Mouse (Mus musculus): ENCODE measurements at regions not wholly inside any gene's neighbourhood (a gene's known extent, or its start where the extent isn't known, plus 50 kb on each side); places are given as distances from the start of the nearest gene placed in this dataset.
A peak's percentile ranks its signal among the peaks of the same experiment; 100 is the strongest.

- H3K4me2 ChIP-seq (ENCODE audit: low read depth, severe bottlenecking), result no peak overlapping the region
- H3K9me3 ChIP-seq (ENCODE audit: control insufficient read depth, low read length), result no peaks in the 10 kb centered on the region
- DNase-seq (ENCODE audit: low spot score), result no peak
- no peak overlapping the region for H3K27ac ChIP-seq (replicated peaks; ENCODE audit: low read depth, low read length)
- no peak overlapping the region for H3K4me3 ChIP-seq (ENCODE audit: low read depth, low read length)
- 83% methylated on average over 20 of the region's 20 CpGs for WGBS
- H3K9ac ChIP-seq (ENCODE audit: low read length), result no peak overlapping the region
- no peaks in the 10 kb centered on the region for H3K27me3 ChIP-seq (ENCODE audit: control insufficient read depth, insufficient read depth, low read length)
- H3K36me3 ChIP-seq (ENCODE audit: control insufficient read depth, insufficient read depth, low read length), result no peaks in the 10 kb centered on the region
- no peaks in the 10 kb centered on the region for H3K4me1 ChIP-seq (ENCODE audit: control insufficient read depth, insufficient read depth, low read length)
- no peak for ATAC-seq (ENCODE audit: insufficient number of reproducible peaks, low FRiP score, low TSS enrichment, low read depth)
Measured at GRCm38 (mm10) chr4:153200799-153201770, 281.5 kb downstream of the Ajap1 start.

- Histone ChIP-seq H3K9ac (ENCODE audit: low read length) (no peak overlapping the region), H3K27me3 (ENCODE audit: control insufficient read depth, insufficient read depth, low read length) (no peaks in the 10 kb centered on the region), H3K4me1 (ENCODE audit: control insufficient read depth, insufficient read depth, low read length) (peaks cover 14% of the 10 kb centered on the region), H3K4me3 (ENCODE audit: low read depth, low read length) (no peak overlapping the region), H3K27ac (replicated peaks; ENCODE audit: low read depth, low read length) (no peak overlapping the region), H3K36me3 (ENCODE audit: control insufficient read depth, insufficient read depth, low read length) (no peaks in the 10 kb centered on the region; the same call in 1 of the 2 replicates), H3K4me2 (ENCODE audit: low read depth, severe bottlenecking) (no peak overlapping the region), H3K9me3 (ENCODE audit: control insufficient read depth, low read length) (no peaks in the 10 kb centered on the region)
- DNase-seq (ENCODE audit: low spot score), result peak; percentile 94
- WGBS, result 9% methylated on average over 8 of the region's 8 CpGs
- no peak for ATAC-seq (ENCODE audit: insufficient number of reproducible peaks, low FRiP score, low TSS enrichment, low read depth)
Measured at GRCm38 (mm10) chr4:153189485-153189884, 293.1 kb downstream of the Ajap1 start.

GRCm38 (mm10) chr4:153188504-153189031 is 294.0 kb downstream of the Ajap1 start:
- Histone ChIP-seq H3K9me3 (ENCODE audit: control insufficient read depth, low read length) (no peaks in the 10 kb centered on the region), H3K27ac (replicated peaks; ENCODE audit: low read depth, low read length) (no peak overlapping the region), H3K27me3 (ENCODE audit: control insufficient read depth, insufficient read depth, low read length) (no peaks in the 10 kb centered on the region), H3K36me3 (ENCODE audit: control insufficient read depth, insufficient read depth, low read length) (no peaks in the 10 kb centered on the region; the same call in 1 of the 2 replicates), H3K9ac (ENCODE audit: low read length) (no peak overlapping the region), H3K4me1 (ENCODE audit: control insufficient read depth, insufficient read depth, low read length) (peaks cover 10% of the 10 kb centered on the region), H3K4me2 (ENCODE audit: low read depth, severe bottlenecking) (peak overlapping the region; percentile 21; the same call in 1 of the 2 replicates), H3K4me3 (ENCODE audit: low read depth, low read length) (no peak overlapping the region)
- DNase-seq (ENCODE audit: low spot score), result peak; percentile 44
- ATAC-seq (ENCODE audit: insufficient number of reproducible peaks, low FRiP score, low TSS enrichment, low read depth), result peak; percentile 67; the same call in 1 of the 2 replicates
- WGBS, result under 1% methylated on average over 15 of the region's 17 CpGs

- Histone ChIP-seq H3K4me2 (ENCODE audit: low read depth, severe bottlenecking) (peak overlapping the region; percentile 21; the same call in 1 of the 2 replicates), H3K27ac (replicated peaks; ENCODE audit: low read depth, low read length) (no peak overlapping the region), H3K4me1 (ENCODE audit: control insufficient read depth, insufficient read depth, low read length) (peaks cover 10% of the 10 kb centered on the region), H3K27me3 (ENCODE audit: control insufficient read depth, insufficient read depth, low read length) (no peaks in the 10 kb centered on the region), H3K9me3 (ENCODE audit: control insufficient read depth, low read length) (no peaks in the 10 kb centered on the region), H3K9ac (ENCODE audit: low read length) (no peak overlapping the region), H3K4me3 (ENCODE audit: low read depth, low read length) (no peak overlapping the region), H3K36me3 (ENCODE audit: control insufficient read depth, insufficient read depth, low read length) (no peaks in the 10 kb centered on the region; the same call in 1 of the 2 replicates)
- no peak for ATAC-seq (ENCODE audit: insufficient number of reproducible peaks, low FRiP score, low TSS enrichment, low read depth)
- 0% methylated on average over 6 of the region's 6 CpGs for WGBS
- no peak for DNase-seq (ENCODE audit: low spot score)
Measured at GRCm38 (mm10) chr4:153187959-153188503, 294.6 kb downstream of the Ajap1 start.

GRCm38 (mm10) chr4:153177496-153177895 is 305.1 kb downstream of the Ajap1 start:
- Histone ChIP-seq H3K4me1 (ENCODE audit: control insufficient read depth, insufficient read depth, low read length) (peaks cover 3% of the 10 kb centered on the region; the same call in 1 of the 2 replicates), H3K9me3 (ENCODE audit: control insufficient read depth, low read length) (no peaks in the 10 kb centered on the region; the same call in 1 of the 2 replicates), H3K36me3 (ENCODE audit: control insufficient read depth, insufficient read depth, low read length) (no peaks in the 10 kb centered on the region), H3K27ac (replicated peaks; ENCODE audit: low read depth, low read length) (no peak overlapping the region), H3K4me3 (ENCODE audit: low read depth, low read length) (no peak overlapping the region), H3K4me2 (ENCODE audit: low read depth, severe bottlenecking) (no peak overlapping the region), H3K9ac (ENCODE audit: low read length) (no peak overlapping the region), H3K27me3 (ENCODE audit: control insufficient read depth, insufficient read depth, low read length) (no peaks in the 10 kb centered on the region)
- 88% methylated on average over 9 of the region's 9 CpGs for WGBS
- DNase-seq (ENCODE audit: low spot score) (no peak), ATAC-seq (ENCODE audit: insufficient number of reproducible peaks, low FRiP score, low TSS enrichment, low read depth) (no peak)

GRCm38 (mm10) chr4:153175660-153176059 is 307.0 kb downstream of the Ajap1 start:
- H3K36me3 ChIP-seq (ENCODE audit: control insufficient read depth, insufficient read depth, low read length), result no peaks in the 10 kb centered on the region
- DNase-seq (ENCODE audit: low spot score) (peak; percentile 90), ATAC-seq (ENCODE audit: insufficient number of reproducible peaks, low FRiP score, low TSS enrichment, low read depth) (peak; percentile 67)
- no peaks in the 10 kb centered on the region for H3K27me3 ChIP-seq (ENCODE audit: control insufficient read depth, insufficient read depth, low read length)
- H3K4me2 ChIP-seq (ENCODE audit: low read depth, severe bottlenecking), result no peak overlapping the region
- no peak overlapping the region for H3K4me3 ChIP-seq (ENCODE audit: low read depth, low read length)
- no peak overlapping the region for H3K27ac ChIP-seq (replicated peaks; ENCODE audit: low read depth, low read length)
- no peak overlapping the region for H3K9ac ChIP-seq (ENCODE audit: low read length)
- H3K4me1 ChIP-seq (ENCODE audit: control insufficient read depth, insufficient read depth, low read length), result peaks cover 3% of the 10 kb centered on the region; the same call in 1 of the 2 replicates
- WGBS, result 7% methylated on average over 12 of the region's 12 CpGs
- H3K9me3 ChIP-seq (ENCODE audit: control insufficient read depth, low read length), result no peaks in the 10 kb centered on the region; the same call in 1 of the 2 replicates

GRCm38 (mm10) chr4:153175077-153175476 is 307.5 kb downstream of the Ajap1 start:
- Histone ChIP-seq H3K4me1 (ENCODE audit: control insufficient read depth, insufficient read depth, low read length) (peaks cover 3% of the 10 kb centered on the region; the same call in 1 of the 2 replicates), H3K4me2 (ENCODE audit: low read depth, severe bottlenecking) (no peak overlapping the region)
- WGBS, result 43% methylated on average over 15 of the region's 15 CpGs

GRCm38 (mm10) chr4:153169991-153170390 is 312.6 kb downstream of the Ajap1 start:
- H3K27me3 ChIP-seq (ENCODE audit: control insufficient read depth, insufficient read depth, low read length), result no peaks in the 10 kb centered on the region; the same call in 1 of the 2 replicates
- H3K4me2 ChIP-seq (ENCODE audit: low read depth, severe bottlenecking), result no peak overlapping the region
- DNase-seq (ENCODE audit: low spot score) (no peak), ATAC-seq (ENCODE audit: insufficient number of reproducible peaks, low FRiP score, low TSS enrichment, low read depth) (no peak)
- H3K27ac ChIP-seq (replicated peaks; ENCODE audit: low read depth, low read length), result no peak overlapping the region
- no peaks in the 10 kb centered on the region; the same call in 1 of the 2 replicates for H3K9me3 ChIP-seq (ENCODE audit: control insufficient read depth, low read length)
- 57% methylated on average over 9 of the region's 9 CpGs for WGBS
- no peaks in the 10 kb centered on the region for H3K4me1 ChIP-seq (ENCODE audit: control insufficient read depth, insufficient read depth, low read length)
- H3K36me3 ChIP-seq (ENCODE audit: control insufficient read depth, insufficient read depth, low read length), result no peaks in the 10 kb centered on the region
- no peak overlapping the region for H3K9ac ChIP-seq (ENCODE audit: low read length)
- no peak overlapping the region for H3K4me3 ChIP-seq (ENCODE audit: low read depth, low read length)

More at GRCm38 (mm10) chr4:153175077-153175476, 307.5 kb downstream of the Ajap1 start:
- no peaks in the 10 kb centered on the region; the same call in 1 of the 2 replicates for H3K9me3 ChIP-seq (ENCODE audit: control insufficient read depth, low read length)
- no peaks in the 10 kb centered on the region for H3K27me3 ChIP-seq (ENCODE audit: control insufficient read depth, insufficient read depth, low read length)
- no peak overlapping the region for H3K27ac ChIP-seq (replicated peaks; ENCODE audit: low read depth, low read length)
- DNase-seq (ENCODE audit: low spot score) (no peak), ATAC-seq (ENCODE audit: insufficient number of reproducible peaks, low FRiP score, low TSS enrichment, low read depth) (no peak)
- no peak overlapping the region for H3K9ac ChIP-seq (ENCODE audit: low read length)
- no peaks in the 10 kb centered on the region for H3K36me3 ChIP-seq (ENCODE audit: control insufficient read depth, insufficient read depth, low read length)
- no peak overlapping the region for H3K4me3 ChIP-seq (ENCODE audit: low read depth, low read length)
